Comparison of ENCODE assay signal across 8 mouse cellular contexts in the genomic region with DNA sequence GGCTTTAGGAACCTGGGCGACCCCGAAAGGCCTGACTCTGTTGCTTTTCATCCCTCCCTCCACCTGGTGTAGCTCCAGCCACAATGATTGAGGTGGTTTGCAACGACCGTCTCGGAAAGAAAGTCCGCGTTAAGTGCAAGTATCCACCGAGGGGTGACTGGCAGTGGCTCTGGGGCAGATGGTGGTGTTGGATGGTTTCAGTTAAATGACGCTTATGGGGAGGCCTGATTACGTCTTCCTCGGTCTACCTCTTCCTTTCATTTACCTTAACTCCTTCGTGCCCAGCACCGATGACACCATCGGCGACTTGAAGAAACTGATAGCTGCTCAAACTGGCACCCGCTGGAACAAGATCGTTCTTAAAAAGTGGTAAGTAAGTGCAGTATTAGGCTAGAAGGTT. TPM values are rescaled to one million over a fixed set of nuclear protein-coding genes. Genes with fewer than 3 reads are reported as not detected.
DNase-seq lines count a peak whose midpoint lies in the region; ATAC-seq and TF ChIP-seq lines count a peak whose summit lies in the region.

No protein-coding gene starts in this region.

- H3K4me3 ChIP-seq in cerebellum, adult 2 months (replicated peaks; ENCODE audit: insufficient read depth, low read depth, low read length), result peak overlapping the region; percentile 98
- H3K4me3 ChIP-seq in hindbrain, embryonic 14.5 days (replicated peaks; ENCODE audit: low read length), result peak overlapping the region; percentile 79
- peak overlapping the region; percentile 100 for H3K4me3 ChIP-seq in macrophage (ENCODE audit: inconsistent target)

- H3K27ac ChIP-seq in cerebellum, adult 2 months (ENCODE audit: insufficient read depth, low read length), result 0 out of 2 replicates have a peak overlapping the region, but pooled peaks have one; percentile 6
- peak overlapping the region; percentile 79 for H3K27ac ChIP-seq in hindbrain, embryonic 14.5 days
- H3K27ac ChIP-seq in macrophage, result peak overlapping the region; percentile 83

- no peaks in the 10 kb centered on the region for H3K27me3 ChIP-seq in cerebellum, adult 2 months (ENCODE audit: control insufficient read depth, insufficient read depth, low read length)
- no peaks in the 10 kb centered on the region for H3K27me3 ChIP-seq in hindbrain, embryonic 14.5 days (ENCODE audit: control insufficient read depth, insufficient read depth, low read length)

- DNase-seq in cerebellum, adult 2 months, result peak in 1 of 2 experiments; percentile 27
- DNase-seq in cerebellum, adult 9-11 months, result no peak
- DNase-seq in spleen, adult 12 weeks (ENCODE audit: low spot score), result peak; percentile 23
- no peak for DNase-seq in spleen, postnatal 4 days (ENCODE audit: low spot score in 2 of 2)
- peak; percentile 27 for DNase-seq in hindbrain, embryonic 14.5 days (ENCODE audit: low spot score)
- DNase-seq in c-Kit-positive CD71-positive TER-119-positive erythroid progenitor cells, embryonic 14.5 days (ENCODE audit: low spot score), result no peak
- no peak for DNase-seq in cerebellum, postnatal 25 days

- 5% methylated on average over 17 of the region's 17 CpGs for WGBS in cerebellum, adult 2 months
- 7% methylated on average over 17 of the region's 17 CpGs for WGBS in hindbrain, embryonic 14.5 days
- WGBS in macrophage (ENCODE audit: missing documents), result 3% methylated on average over 17 of the region's 17 CpGs

- peaks cover 34% of the 10 kb centered on the region for H3K36me3 ChIP-seq in hindbrain, embryonic 14.5 days (replicated peaks; ENCODE audit: control insufficient read depth, insufficient read depth)
- H3K36me3 ChIP-seq in macrophage (ENCODE audit: inconsistent target), result peaks cover 7% of the 10 kb centered on the region; the same call in 1 of the 2 replicates

- no peaks in the 10 kb centered on the region for H3K9me3 ChIP-seq in hindbrain, embryonic 14.5 days (ENCODE audit: control insufficient read depth, low read length)

- H3K4me1 ChIP-seq in cerebellum, adult 2 months (ENCODE audit: control insufficient read depth, insufficient read depth, low read length), result no peaks in the 10 kb centered on the region
- peaks cover 23% of the 10 kb centered on the region for H3K4me1 ChIP-seq in hindbrain, embryonic 14.5 days (replicated peaks; ENCODE audit: control insufficient read depth, insufficient read depth, low read length)

- peak overlapping the region; percentile 84 for H3K9ac ChIP-seq in hindbrain, embryonic 14.5 days

- peaks cover 67% of the 10 kb centered on the region for H3K79me2 ChIP-seq in macrophage (ENCODE audit: inconsistent target)

- peak overlapping the region; percentile 98 for H3K4me2 ChIP-seq in hindbrain, embryonic 14.5 days (replicated peaks)

- no peak for ATAC-seq in hindbrain, embryonic 14.5 days (ENCODE audit: low FRiP score)

- no peak for TF ChIP-seq POLR2A in cerebellum, adult 2 months (IDR thresholded peaks at IDR 0.05; ENCODE audit: borderline replicate concordance, insufficient read depth, low read length)

- TF ChIP-seq CTCF in cerebellum, adult 2 months (IDR thresholded peaks at IDR 0.05; ENCODE audit: borderline replicate concordance, insufficient read depth, low read depth, low read length), result no peak

RNA-seq across cellular contexts. Expression of a gene that starts 0.6 kb away (rescaled TPM):
- 38.2 and 41.8 TPM in 2 replicates for polyA plus RNA-seq in cerebellum, adult 2 months (2012; rRNA removed)
- polyA plus RNA-seq in hindbrain, embryonic 14.5 days (2014; fragmentation: Nextera tagmentation; extraction: Ambion mirVana), result 10.2 and 10.5 TPM in 2 replicates
- 100 to 1,000 TPM in 6 of 26 experiments, 10 to 100 TPM in 20; 25.0 to 118 (median 79.0) TPM for total RNA-seq in macrophage (2018; cell fraction: chromatin; rRNA removed)
- 10 to 100 TPM in 3 of 26 experiments, 1 to 10 TPM in 23; 1.8 to 11.3 (median 5.4) TPM for total RNA-seq in macrophage (2018; cell fraction: cytosol; rRNA removed)
- 10 to 100 TPM; 25.5 to 92.6 (median 49.5) TPM for total RNA-seq in macrophage (2018; cell fraction: nucleus; rRNA removed)
- 3.5 to 12.0 TPM (median 6.0 TPM) in 3 replicates for polyA plus RNA-seq in macrophage (2018)

RNA-seq across cellular contexts. Expression of a gene that starts 2.4 kb away (rescaled TPM):
- polyA plus RNA-seq in cerebellum, adult 2 months (2012; rRNA removed), result 571 and 579 TPM in 2 replicates
- polyA plus RNA-seq in hindbrain, embryonic 14.5 days (2014; fragmentation: Nextera tagmentation; extraction: Ambion mirVana), result 414 and 480 TPM in 2 replicates
- total RNA-seq in macrophage (2018; cell fraction: chromatin; rRNA removed), result 10 to 100 TPM; 24.4 to 57.8 (median 39.2) TPM
- total RNA-seq in macrophage (2018; cell fraction: cytosol; rRNA removed), result 100 to 1,000 TPM; 255 to 474 (median 326) TPM
- 10 to 100 TPM; 40.3 to 92.4 (median 63.6) TPM for total RNA-seq in macrophage (2018; cell fraction: nucleus; rRNA removed)
- 476 to 572 TPM (median 533 TPM) in 3 replicates for polyA plus RNA-seq in macrophage (2018)

RNA-seq across cellular contexts. Expression of a gene that starts 6.8 kb away (rescaled TPM):
- 38.8 and 39.6 TPM in 2 replicates for polyA plus RNA-seq in cerebellum, adult 2 months (2012; rRNA removed)
- polyA plus RNA-seq in hindbrain, embryonic 14.5 days (2014; fragmentation: Nextera tagmentation; extraction: Ambion mirVana), result 64.5 and 64.6 TPM in 2 replicates
- 10 to 100 TPM in 6 of 26 experiments, 1 to 10 TPM in 20; 2.0 to 16.0 (median 6.5) TPM for total RNA-seq in macrophage (2018; cell fraction: chromatin; rRNA removed)
- 10 to 100 TPM in 11 of 26 experiments, 1 to 10 TPM in 15; 7.8 to 11.8 (median 9.6) TPM for total RNA-seq in macrophage (2018; cell fraction: cytosol; rRNA removed)
- 10 to 100 TPM in 4 of 26 experiments, 1 to 10 TPM in 22; 2.2 to 15.6 (median 5.5) TPM for total RNA-seq in macrophage (2018; cell fraction: nucleus; rRNA removed)
- 5.8 to 16.7 TPM (median 8.8 TPM) in 3 replicates for polyA plus RNA-seq in macrophage (2018)

Comparison
In these comparisons a context has a peak if more than half of its experiments do, and no peak if none do; other contexts are left out.
1. DNase-seq: peak in spleen, adult 12 weeks (single experiment) and hindbrain, embryonic 14.5 days (single experiment); none in cerebellum, adult 9-11 months (single experiment), spleen, postnatal 4 days (0 of 2), c-Kit-positive CD71-positive TER-119-positive erythroid progenitor cells, embryonic 14.5 days (single experiment) and cerebellum, postnatal 25 days (0 of 2).
2. H3K27ac ChIP-seq: peak in every context shown above with its lines; median percentile 83 in macrophage; 79 in hindbrain, embryonic 14.5 days; 6 in cerebellum, adult 2 months.
3. Peak in every context shown above with its lines, with median percentiles within 50 percentile points of each other: H3K4me3 ChIP-seq.